Mouse (Mus musculus) megakaryocyte progenitor cell, adult 5-6 weeks (primary cell): ENCODE data around the gene Taz. TPM values are rescaled to one million over a fixed set of nuclear protein-coding genes. Genes with fewer than 3 reads are reported as not detected.

Experiments
- ATAC-seq: replicated peaks from 2 replicates; pipeline ENCODE4 v1.8.0; 2016; ENCODE audit warnings: mild to moderate bottlenecking, moderate TSS enrichment, inconsistent platforms; ENCODE audit not compliant: poor library complexity
- total RNA-seq, 2 experiments: library from RNA; stranded (forward) in 1 of 2; stranded (reverse) in 1 of 2; fragments of 157-497, 149-512 nt in 1 of 2; fragments of 200-1000 nt in 1 of 2; gene quantifications; 2 replicates each; pipeline versions ENCODE4 v1.2.3 to v1.2.4; 2015 to 2017

Taz gene
- total RNA-seq, 2 experiments from 2014 or later = 31.0 to 53.5 TPM

GRCm38 (mm10) chrX:74277916-74278315 lies 3.8 kb upstream of the Taz start:
- ATAC-seq = peak; percentile 16

GRCm38 (mm10) chrX:74281041-74281731 lies 526 bp upstream of the Taz start:
- ATAC-seq = no peak

- ATAC-seq = peak; percentile 82
These were observed 831 bp downstream of the Taz start for GRCm38 (mm10) chrX:74282395-74283091.

DNA sequence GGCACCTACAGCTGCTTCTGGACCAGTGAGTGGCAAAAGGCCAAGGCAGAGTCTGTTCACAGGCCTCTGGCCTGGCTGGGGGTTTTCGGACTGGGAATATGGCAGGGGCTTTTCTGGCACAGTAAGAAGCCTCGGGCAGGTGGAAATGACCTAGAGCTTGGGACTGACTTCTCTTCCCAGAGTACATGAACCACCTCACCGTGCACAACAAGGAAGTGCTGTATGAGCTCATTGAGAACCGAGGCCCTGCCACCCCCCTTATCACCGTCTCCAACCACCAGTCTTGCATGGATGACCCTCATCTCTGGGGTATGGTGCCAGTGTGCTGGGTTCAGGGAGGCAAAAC lies 1.4 kb downstream of the Taz start:
- no peak for ATAC-seq

- no peak for ATAC-seq
These were observed 11.7 kb downstream of the Taz start for GRCm38 (mm10) chrX:74293431-74293830.

DNA sequence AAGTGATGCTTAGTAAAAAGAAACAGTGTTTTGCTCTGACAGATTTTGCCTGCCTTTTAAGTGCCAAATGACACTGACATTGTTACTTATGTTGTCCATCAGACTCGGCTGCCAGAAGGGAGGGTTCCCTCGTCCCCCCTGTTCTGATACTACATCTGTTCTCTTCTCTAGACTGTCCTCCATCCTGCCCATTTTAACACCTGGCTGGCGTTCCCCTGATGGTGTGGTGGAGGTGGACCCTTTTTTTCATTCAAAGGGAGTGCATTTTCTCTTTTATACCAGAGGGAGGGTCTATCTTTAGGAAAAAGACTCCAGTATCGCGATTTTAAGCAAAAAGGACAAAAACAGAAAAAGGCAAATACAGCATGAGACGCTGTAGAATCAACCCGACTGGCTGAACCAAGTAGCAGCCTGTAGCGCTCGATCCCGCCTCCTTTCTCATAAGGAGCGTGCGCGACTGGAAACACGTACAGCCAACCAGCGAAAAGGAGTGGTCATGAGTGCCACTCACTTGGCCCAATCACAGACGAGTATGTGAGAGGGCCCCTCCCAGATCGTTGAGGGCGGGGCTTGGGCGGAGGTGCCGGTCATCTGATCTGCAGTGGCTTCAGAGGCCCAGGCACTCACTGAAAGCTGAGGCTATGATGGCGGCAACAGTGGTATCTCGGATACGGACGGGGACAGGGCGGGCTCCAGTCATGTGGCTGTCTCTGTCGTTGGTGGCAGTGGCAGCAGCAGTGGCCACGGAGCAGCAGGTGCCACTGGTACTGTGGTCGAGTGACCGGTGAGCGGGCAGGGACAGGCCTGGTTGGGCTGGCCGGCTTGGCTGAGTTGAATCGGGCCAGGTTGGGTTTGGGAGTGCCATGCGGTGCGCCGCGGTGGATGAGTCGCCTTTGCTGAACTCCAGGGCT lies 15.1 kb downstream of the Taz start, which contains the start of gene Atp6ap1:
Atp6ap1 (plus strand) TSS at position 560 of the 911 bp plus-strand sequence.
- ATAC-seq = peak; percentile 98

- no peak for ATAC-seq
These were observed 16.6 kb downstream of the Taz start for GRCm38 (mm10) chrX:74298348-74298747.

GRCm38 (mm10) chrX:74299721-74300120 lies 18.0 kb downstream of the Taz start:
- ATAC-seq = peak; percentile 29

DNA sequence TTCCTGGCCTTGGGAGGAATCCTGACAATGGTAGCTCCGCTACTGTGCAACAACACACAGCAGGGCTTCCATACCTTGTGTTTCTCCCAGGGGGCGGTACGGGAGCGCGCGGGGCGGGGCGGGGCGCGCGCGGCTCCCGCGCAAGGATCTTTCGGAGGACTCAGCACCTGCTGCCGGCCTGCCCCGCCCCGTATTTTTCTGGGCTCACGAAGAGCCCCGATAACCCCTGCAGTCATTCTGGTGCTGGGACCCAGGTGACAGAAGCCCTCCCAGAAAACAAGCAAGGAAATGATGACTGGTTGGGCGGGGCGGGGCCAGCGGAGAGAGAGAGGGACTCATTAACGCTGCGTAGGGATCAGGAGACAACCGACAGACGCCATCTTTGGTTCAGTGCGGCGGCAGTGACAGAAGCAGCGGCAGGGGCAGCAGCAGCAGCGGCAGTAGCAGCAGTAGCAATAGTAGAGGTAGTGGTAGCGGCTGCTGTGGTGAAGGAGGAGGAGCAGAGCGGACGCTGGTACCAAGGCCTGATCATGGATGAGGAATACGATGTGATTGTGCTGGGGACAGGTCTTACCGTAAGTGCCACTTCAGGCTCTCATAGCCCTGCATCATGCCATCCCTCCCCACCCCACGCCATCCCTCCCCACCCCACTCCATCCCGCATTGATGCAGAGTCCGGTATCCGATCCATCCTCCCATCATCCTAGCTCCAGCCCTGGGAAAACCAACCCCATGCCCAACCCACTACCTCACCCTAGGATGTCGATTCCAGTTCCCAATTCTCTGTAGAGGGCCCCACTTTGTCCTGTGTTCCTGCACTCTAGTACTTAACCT lies 23.4 kb downstream of the Taz start, which contains the start of gene Gdi1:
Gdi1 (plus strand) TSS at position 132 of the 834 bp plus-strand sequence.
- ATAC-seq = peak; percentile 94

DNA sequence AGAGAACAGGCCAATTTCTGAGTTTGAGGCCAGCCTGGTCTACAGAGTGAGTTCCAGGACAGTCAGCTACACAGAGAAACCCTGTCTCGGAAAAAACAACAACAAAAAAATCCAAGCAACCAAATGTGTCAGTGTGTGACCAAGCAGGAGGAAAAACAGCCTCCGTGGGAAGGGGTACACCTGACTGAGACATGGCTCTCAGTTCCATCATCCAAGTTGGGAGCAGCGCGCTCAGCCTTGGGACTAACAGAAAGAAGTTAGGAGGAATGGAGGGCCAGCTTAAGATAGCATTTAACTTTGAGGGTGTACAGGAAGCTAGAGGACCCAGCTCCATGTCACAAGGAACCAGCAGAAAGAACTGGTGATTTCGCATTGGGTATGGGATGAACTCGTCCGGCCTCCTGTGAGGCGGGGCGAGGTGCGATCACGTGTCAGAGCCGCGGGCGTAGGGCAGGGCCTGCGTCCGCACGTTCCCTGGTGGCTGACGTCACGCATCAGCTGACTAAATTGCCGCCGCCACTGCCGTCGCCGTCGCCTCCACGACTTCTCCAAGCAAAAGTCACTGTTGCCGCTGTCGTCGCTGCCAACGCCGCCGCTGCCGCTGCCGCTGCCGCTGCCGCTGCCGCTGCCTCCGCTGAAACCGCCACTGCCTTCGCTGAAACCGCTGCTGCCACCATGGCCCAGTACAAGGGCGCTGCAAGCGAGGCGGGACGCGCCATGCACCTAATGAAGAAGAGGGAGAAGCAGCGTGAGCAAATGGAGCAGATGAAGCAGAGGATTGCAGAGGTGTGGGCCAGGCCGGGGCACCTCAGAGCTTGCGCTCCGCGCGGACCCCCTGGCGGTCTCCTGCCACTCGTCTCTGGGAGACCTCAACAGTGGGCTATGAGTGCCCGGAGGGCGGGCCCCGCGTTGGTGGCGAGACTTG lies 31.1 kb downstream of the Taz start, which contains the start of gene Fam50a:
Fam50a (plus strand) TSS at position 494 of the 925 bp plus-strand sequence.
- ATAC-seq = peak; percentile 98

- peak; percentile 92 for ATAC-seq
These were observed 47.0 kb downstream of the Taz start, which contains the start of gene Plxna3 for GRCm38 (mm10) chrX:74328725-74329161. Gene Plxna3 (plus strand): TSS chrX:74329066.

- no peak for ATAC-seq
These were observed 47.5 kb downstream of the Taz start for GRCm38 (mm10) chrX:74329215-74329671.

DNA sequence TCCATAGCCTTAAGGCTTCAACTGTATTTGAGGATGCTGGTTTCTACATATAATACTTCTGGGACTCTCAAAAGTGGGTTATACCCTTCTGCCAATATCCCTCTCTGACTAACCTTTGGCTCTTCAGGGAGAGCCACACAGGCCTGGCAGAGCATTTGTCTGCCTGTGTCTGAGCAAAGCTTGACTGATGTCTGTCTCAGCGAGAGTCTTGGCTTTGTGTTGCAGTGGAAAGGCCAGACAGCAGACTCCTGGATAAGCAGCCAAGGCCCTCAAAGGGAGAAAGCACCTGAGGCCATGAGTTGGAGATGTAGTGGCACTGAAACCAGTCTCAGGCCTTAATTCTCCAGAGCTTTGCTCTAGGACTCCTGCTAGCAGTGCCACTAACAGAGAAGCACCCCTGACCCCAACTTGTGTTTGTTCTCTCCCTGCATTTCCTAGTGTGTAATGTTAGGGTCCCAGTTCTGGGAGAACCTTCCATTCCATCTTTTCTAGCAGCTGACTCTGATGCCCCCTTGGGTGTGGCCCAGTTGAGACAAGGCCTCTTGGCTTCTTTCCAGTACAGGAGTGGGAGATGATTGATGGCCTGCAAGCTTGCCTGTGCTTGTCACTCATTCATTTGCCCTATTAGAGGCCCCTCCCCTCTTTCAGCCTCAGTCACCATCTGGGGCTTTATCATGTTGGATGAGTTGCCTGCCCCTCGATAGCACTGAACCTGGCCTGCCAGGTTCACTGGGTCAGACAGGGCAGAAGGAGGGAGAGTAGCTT lies 48.6 kb downstream of the Taz start:
- no peak for ATAC-seq

Other genes starting within 250 kb of the Taz start
- gene Opn1mw, start 154.4 kb upstream of the Taz start, total RNA-seq (2015) = not detected in 2 replicates
- gene Opn1mw, start 154.4 kb upstream of the Taz start, total RNA-seq (2017) = not detected in 2 replicates
- 16.3 and 16.9 TPM in 2 replicates for gene Mecp2, start 146.5 kb upstream of the Taz start, total RNA-seq (2015)
- gene Mecp2, start 146.5 kb upstream of the Taz start, total RNA-seq (2017) = 15.3 and 18.8 TPM in 2 replicates
- gene Tex28, start 114.1 kb upstream of the Taz start, total RNA-seq (2015) = not detected in 2 replicates
- gene Tex28, start 114.1 kb upstream of the Taz start, total RNA-seq (2017) = not detected in 2 replicates
- gene Tktl1, start 104.7 kb upstream of the Taz start, total RNA-seq (2015) = not detected in 2 replicates
- not detected in 2 replicates for gene Tktl1, start 104.7 kb upstream of the Taz start, total RNA-seq (2017)
- 158 and 196 TPM in 2 replicates for gene Flna, start 32.1 kb upstream of the Taz start, total RNA-seq (2015)
- gene Flna, start 32.1 kb upstream of the Taz start, total RNA-seq (2017) = 495 and 504 TPM in 2 replicates
- gene Emd, start 27.2 kb upstream of the Taz start, total RNA-seq (2015) = 77.1 and 82.8 TPM in 2 replicates
- 86.7 and 91.7 TPM in 2 replicates for gene Emd, start 27.2 kb upstream of the Taz start, total RNA-seq (2017)
- gene Rpl10, start 11.1 kb upstream of the Taz start, total RNA-seq (2015) = 3,920 and 4,047 TPM in 2 replicates
- gene Rpl10, start 11.1 kb upstream of the Taz start, total RNA-seq (2017) = 1,333 and 1,759 TPM in 2 replicates
- gene Dnase1l1, start 425 bp downstream of the Taz start, total RNA-seq (2015) = 21.2 and 24.5 TPM in 2 replicates
- 7.1 and 17.4 TPM in 2 replicates for gene Dnase1l1, start 425 bp downstream of the Taz start, total RNA-seq (2017)
- 128 and 135 TPM in 2 replicates for gene Atp6ap1, start 15.2 kb downstream of the Taz start, total RNA-seq (2015)
- 123 and 206 TPM in 2 replicates for gene Atp6ap1, start 15.2 kb downstream of the Taz start, total RNA-seq (2017)
- 56.8 and 79.4 TPM in 2 replicates for gene Gdi1, start 23.1 kb downstream of the Taz start, total RNA-seq (2015)
- 22.8 and 22.9 TPM in 2 replicates for gene Gdi1, start 23.1 kb downstream of the Taz start, total RNA-seq (2017)
- 38.6 and 47.9 TPM in 2 replicates for gene Fam50a, start 31.1 kb downstream of the Taz start, total RNA-seq (2015)
- 56.9 and 62.8 TPM in 2 replicates for gene Fam50a, start 31.1 kb downstream of the Taz start, total RNA-seq (2017)
- 3.4 and 4.5 TPM in 2 replicates for gene Plxna3, start 47.2 kb downstream of the Taz start, total RNA-seq (2015)
- gene Plxna3, start 47.2 kb downstream of the Taz start, total RNA-seq (2017) = 0.54 and 0.62 TPM in 2 replicates
- gene Lage3, start 71.7 kb downstream of the Taz start, total RNA-seq (2015) = 88.3 and 93.1 TPM in 2 replicates
- gene Lage3, start 71.7 kb downstream of the Taz start, total RNA-seq (2017) = 22.6 and 28.1 TPM in 2 replicates
- gene Ubl4a, start 91.3 kb downstream of the Taz start, total RNA-seq (2015) = 35.6 and 39.9 TPM in 2 replicates
- 11.9 and 21.2 TPM in 2 replicates for gene Ubl4a, start 91.3 kb downstream of the Taz start, total RNA-seq (2017)
- 31.1 and 39.3 TPM in 2 replicates for gene Slc10a3, start 91.4 kb downstream of the Taz start, total RNA-seq (2015)
- gene Slc10a3, start 91.4 kb downstream of the Taz start, total RNA-seq (2017) = 12.8 and 13.9 TPM in 2 replicates
- 14.0 and 14.5 TPM in 2 replicates for gene Fam3a, start 111.4 kb downstream of the Taz start, total RNA-seq (2015)
- gene Fam3a, start 111.4 kb downstream of the Taz start, total RNA-seq (2017) = 10.0 and 22.1 TPM in 2 replicates
- gene Ikbkg, start 111.4 kb downstream of the Taz start, total RNA-seq (2015) = 9.8 and 12.5 TPM in 2 replicates
- 22.8 and 53.0 TPM in 2 replicates for gene Ikbkg, start 111.4 kb downstream of the Taz start, total RNA-seq (2017)
- 174 and 188 TPM in 2 replicates for gene G6pdx, start 147.3 kb downstream of the Taz start, total RNA-seq (2015)
- 104 and 109 TPM in 2 replicates for gene G6pdx, start 147.3 kb downstream of the Taz start, total RNA-seq (2017)
- gene Gm6880, start 199.5 kb downstream of the Taz start, total RNA-seq (2015) = not detected in 2 replicates
- gene Gm6880, start 199.5 kb downstream of the Taz start, total RNA-seq (2017) = not detected in 2 replicates